Mouse (Mus musculus): Measurements from ENCODE around the gene Kcnj9. TPM values are rescaled to one million over a fixed set of nuclear protein-coding genes. Genes with fewer than 3 reads are reported as not detected.
A peak's percentile ranks its signal among the peaks of the same experiment; 100 is the strongest.

Gene Kcnj9
- polyA plus RNA-seq, 1 experiment from 2014 or later, result 0.04 TPM

- H3K36me3 ChIP-seq (ENCODE audit: insufficient read depth), result no peaks in the 10 kb centered on the region
- no peak overlapping the region for H3K4me3 ChIP-seq (ENCODE audit: low read depth, low read length)
- no peak for DNase-seq
- no peak overlapping the region for H3K27ac ChIP-seq (ENCODE audit: low read depth)
- 86% methylated on average over 13 of the region's 13 CpGs for WGBS
- H3K9me3 ChIP-seq (ENCODE audit: low read depth, low read length), result no peaks in the 10 kb centered on the region
- no peaks in the 10 kb centered on the region for H3K4me1 ChIP-seq (ENCODE audit: insufficient read depth)
- H3K9ac ChIP-seq, result no peak overlapping the region
- no peak overlapping the region for H3K4me2 ChIP-seq
- ATAC-seq (ENCODE audit: insufficient read depth), result no peak
- H3K27me3 ChIP-seq (ENCODE audit: insufficient read depth, low read length), result no peaks in the 10 kb centered on the region
- no peak for TF ChIP-seq CTCF (IDR thresholded peaks at IDR 0.05; ENCODE audit: low read depth)
Measured at GRCm38 (mm10) chr1:172278328-172278727, 50.8 kb downstream of the Kcnj9 start.

- no peak overlapping the region for H3K4me2 ChIP-seq
- H3K36me3 ChIP-seq (ENCODE audit: insufficient read depth), result no peaks in the 10 kb centered on the region
- no peak for ATAC-seq (ENCODE audit: insufficient read depth)
- no peak for TF ChIP-seq CTCF (IDR thresholded peaks at IDR 0.05; ENCODE audit: low read depth)
- 69% methylated on average over 3 of the region's 3 CpGs for WGBS
- H3K27me3 ChIP-seq (ENCODE audit: insufficient read depth, low read length), result no peaks in the 10 kb centered on the region
- no peak for DNase-seq
- no peaks in the 10 kb centered on the region for H3K4me1 ChIP-seq (ENCODE audit: insufficient read depth)
- H3K9ac ChIP-seq, result no peak overlapping the region
- H3K27ac ChIP-seq (ENCODE audit: low read depth), result no peak overlapping the region
- no peak overlapping the region for H3K4me3 ChIP-seq (ENCODE audit: low read depth, low read length)
- H3K9me3 ChIP-seq (ENCODE audit: low read depth, low read length), result no peaks in the 10 kb centered on the region
Measured at GRCm38 (mm10) chr1:172277172-172277571, 51.9 kb downstream of the Kcnj9 start.

- Histone ChIP-seq H3K4me2 (no peak overlapping the region), H3K36me3 (ENCODE audit: insufficient read depth) (no peaks in the 10 kb centered on the region), H3K27ac (ENCODE audit: low read depth) (no peak overlapping the region), H3K4me1 (ENCODE audit: insufficient read depth) (no peaks in the 10 kb centered on the region), H3K9ac (no peak overlapping the region), H3K9me3 (ENCODE audit: low read depth, low read length) (no peaks in the 10 kb centered on the region), H3K4me3 (ENCODE audit: low read depth, low read length) (no peak overlapping the region), H3K27me3 (ENCODE audit: insufficient read depth, low read length) (no peaks in the 10 kb centered on the region)
- no peak for TF ChIP-seq CTCF (IDR thresholded peaks at IDR 0.05; ENCODE audit: low read depth)
- DNase-seq (no peak), ATAC-seq (ENCODE audit: insufficient read depth) (no peak)
- 65% methylated on average over 5 of the region's 5 CpGs for WGBS
Measured at GRCm38 (mm10) chr1:172274547-172274946, 54.6 kb downstream of the Kcnj9 start.

- no peaks in the 10 kb centered on the region for H3K36me3 ChIP-seq (ENCODE audit: insufficient read depth)
- no peak overlapping the region for H3K27ac ChIP-seq (ENCODE audit: low read depth)
- no peak overlapping the region for H3K9ac ChIP-seq
- no peak for DNase-seq
- no peaks in the 10 kb centered on the region for H3K27me3 ChIP-seq (ENCODE audit: insufficient read depth, low read length)
- WGBS, result 38% methylated on average over 5 of the region's 5 CpGs
- no peak overlapping the region for H3K4me3 ChIP-seq (ENCODE audit: low read depth, low read length)
- no peak for ATAC-seq (ENCODE audit: insufficient read depth)
- no peak for TF ChIP-seq CTCF (IDR thresholded peaks at IDR 0.05; ENCODE audit: low read depth)
- no peaks in the 10 kb centered on the region for H3K9me3 ChIP-seq (ENCODE audit: low read depth, low read length)
- no peaks in the 10 kb centered on the region for H3K4me1 ChIP-seq (ENCODE audit: insufficient read depth)
- H3K4me2 ChIP-seq, result no peak overlapping the region
Measured at GRCm38 (mm10) chr1:172274116-172274515, 55.0 kb downstream of the Kcnj9 start.

- no peak overlapping the region for H3K9ac ChIP-seq
- no peak overlapping the region for H3K4me3 ChIP-seq (ENCODE audit: low read depth, low read length)
- H3K4me1 ChIP-seq (ENCODE audit: insufficient read depth), result no peaks in the 10 kb centered on the region
- no peak overlapping the region for H3K4me2 ChIP-seq
- H3K36me3 ChIP-seq (ENCODE audit: insufficient read depth), result no peaks in the 10 kb centered on the region
- no peaks in the 10 kb centered on the region for H3K9me3 ChIP-seq (ENCODE audit: low read depth, low read length)
- H3K27ac ChIP-seq (ENCODE audit: low read depth), result no peak overlapping the region
- TF ChIP-seq CTCF (IDR thresholded peaks at IDR 0.05; ENCODE audit: low read depth), result no peak
- H3K27me3 ChIP-seq (ENCODE audit: insufficient read depth, low read length), result no peaks in the 10 kb centered on the region
- DNase-seq (no peak), ATAC-seq (ENCODE audit: insufficient read depth) (no peak)
- WGBS, result 80% methylated on average over 6 of the region's 6 CpGs
Measured at GRCm38 (mm10) chr1:172273386-172273785, 55.7 kb downstream of the Kcnj9 start.

GRCm38 (mm10) chr1:172271765-172272164, 57.4 kb downstream of the Kcnj9 start:
- ATAC-seq (ENCODE audit: insufficient read depth), result 0 out of 2 replicates have a peak, but pooled peaks have one; percentile 24
- no peak for DNase-seq
- 61% methylated on average over 10 of the region's 10 CpGs for WGBS

GRCm38 (mm10) chr1:172271208-172271607, 57.9 kb downstream of the Kcnj9 start:
- WGBS, result 80% methylated on average over 3 of the region's 3 CpGs
- H3K36me3 ChIP-seq (ENCODE audit: insufficient read depth), result no peaks in the 10 kb centered on the region
- no peak overlapping the region for H3K9ac ChIP-seq
- no peak overlapping the region for H3K4me3 ChIP-seq (ENCODE audit: low read depth, low read length)
- H3K9me3 ChIP-seq (ENCODE audit: low read depth, low read length), result no peaks in the 10 kb centered on the region
- no peaks in the 10 kb centered on the region for H3K27me3 ChIP-seq (ENCODE audit: insufficient read depth, low read length)
- no peak overlapping the region for H3K27ac ChIP-seq (ENCODE audit: low read depth)
- H3K4me2 ChIP-seq, result no peak overlapping the region
- no peak for TF ChIP-seq CTCF (IDR thresholded peaks at IDR 0.05; ENCODE audit: low read depth)
- H3K4me1 ChIP-seq (ENCODE audit: insufficient read depth), result no peaks in the 10 kb centered on the region
- ATAC-seq (ENCODE audit: insufficient read depth), result no peak
- no peak for DNase-seq

More at GRCm38 (mm10) chr1:172271765-172272164, 57.4 kb downstream of the Kcnj9 start:
- H3K27ac ChIP-seq (ENCODE audit: low read depth), result no peak overlapping the region
- H3K27me3 ChIP-seq (ENCODE audit: insufficient read depth, low read length), result no peaks in the 10 kb centered on the region
- no peaks in the 10 kb centered on the region for H3K36me3 ChIP-seq (ENCODE audit: insufficient read depth)
- no peaks in the 10 kb centered on the region for H3K4me1 ChIP-seq (ENCODE audit: insufficient read depth)
- H3K4me3 ChIP-seq (ENCODE audit: low read depth, low read length), result no peak overlapping the region
- no peak overlapping the region for H3K4me2 ChIP-seq
- H3K9ac ChIP-seq, result no peak overlapping the region
- no peaks in the 10 kb centered on the region for H3K9me3 ChIP-seq (ENCODE audit: low read depth, low read length)
- TF ChIP-seq CTCF (IDR thresholded peaks at IDR 0.05; ENCODE audit: low read depth), result no peak

Other genes with a start within 250 kb of the Kcnj9 start
- gene Copa, start 246.8 kb downstream of the Kcnj9 start, polyA plus RNA-seq (2014; fragmentation: Nextera tagmentation; extraction: Ambion mirVana), result 218 and 226 TPM in 2 replicates
- 131 and 133 TPM in 2 replicates for gene Ncstn, start 246.5 kb downstream of the Kcnj9 start, polyA plus RNA-seq (2014; fragmentation: Nextera tagmentation; extraction: Ambion mirVana)
- 110 and 112 TPM in 2 replicates for gene Pex19, start 202.6 kb downstream of the Kcnj9 start, polyA plus RNA-seq (2014; fragmentation: Nextera tagmentation; extraction: Ambion mirVana)
- gene Dcaf8, start 181.2 kb downstream of the Kcnj9 start, polyA plus RNA-seq (2014; fragmentation: Nextera tagmentation; extraction: Ambion mirVana), result 108 and 111 TPM in 2 replicates
- gene Pea15a, start 122.5 kb downstream of the Kcnj9 start, polyA plus RNA-seq (2014; fragmentation: Nextera tagmentation; extraction: Ambion mirVana), result 128 and 140 TPM in 2 replicates
- 5.0 and 5.9 TPM in 2 replicates for gene Casq1, start 109.5 kb downstream of the Kcnj9 start, polyA plus RNA-seq (2014; fragmentation: Nextera tagmentation; extraction: Ambion mirVana)
- not detected in 2 replicates for gene Atp1a4, start 70.9 kb downstream of the Kcnj9 start, polyA plus RNA-seq (2014; fragmentation: Nextera tagmentation; extraction: Ambion mirVana)
- gene Igsf8, start 67.7 kb downstream of the Kcnj9 start, polyA plus RNA-seq (2014; fragmentation: Nextera tagmentation; extraction: Ambion mirVana), result 38.6 and 47.8 TPM in 2 replicates
- gene Atp1a2, start 31.3 kb downstream of the Kcnj9 start, polyA plus RNA-seq (2014; fragmentation: Nextera tagmentation; extraction: Ambion mirVana), result 1.3 and 1.4 TPM in 2 replicates
- gene Kcnj10, start 11.9 kb upstream of the Kcnj9 start, polyA plus RNA-seq (2014; fragmentation: Nextera tagmentation; extraction: Ambion mirVana), result 0.18 and 0.24 TPM in 2 replicates
- 9.0 and 9.9 TPM in 2 replicates for gene Pigm, start 47.2 kb upstream of the Kcnj9 start, polyA plus RNA-seq (2014; fragmentation: Nextera tagmentation; extraction: Ambion mirVana)
- gene Slamf9, start 146.0 kb upstream of the Kcnj9 start, polyA plus RNA-seq (2014; fragmentation: Nextera tagmentation; extraction: Ambion mirVana), result 0.32 and 1.0 TPM in 2 replicates
- gene Igsf9, start 152.5 kb upstream of the Kcnj9 start, polyA plus RNA-seq (2014; fragmentation: Nextera tagmentation; extraction: Ambion mirVana), result 23.5 and 26.0 TPM in 2 replicates
- 395 and 407 TPM in 2 replicates for gene Tagln2, start 170.7 kb upstream of the Kcnj9 start, polyA plus RNA-seq (2014; fragmentation: Nextera tagmentation; extraction: Ambion mirVana)
- gene Cfap45, start 191.5 kb upstream of the Kcnj9 start, polyA plus RNA-seq (2014; fragmentation: Nextera tagmentation; extraction: Ambion mirVana), result 4.2 and 5.1 TPM in 2 replicates
- gene Vsig8, start 226.6 kb upstream of the Kcnj9 start, polyA plus RNA-seq (2014; fragmentation: Nextera tagmentation; extraction: Ambion mirVana), result 0.24 TPM in 1 of 2 replicates, not detected in the other